Mouse (Mus musculus): ENCODE measurements around the gene Rcan1. TPM values are rescaled to one million over a fixed set of nuclear protein-coding genes. Genes with fewer than 3 reads are reported as not detected.

Rcan1 gene
- polyA plus RNA-seq, 1 experiment from 2014 or later = 36.7 TPM

- H3K27ac ChIP-seq = no peak overlapping the region
- no peak overlapping the region for H3K4me3 ChIP-seq
- ATAC-seq (ENCODE audit: insufficient number of reproducible peaks, insufficient read depth, low FRiP score, low TSS enrichment) = no peak
- WGBS = 86% methylated on average over 8 of the region's 8 CpGs
- H3K9ac ChIP-seq = no peak overlapping the region
- no peaks in the 10 kb centered on the region for H3K9me3 ChIP-seq
- H3K36me3 ChIP-seq = peaks cover 12% of the 10 kb centered on the region
- H3K27me3 ChIP-seq = no peaks in the 10 kb centered on the region
- H3K4me2 ChIP-seq (replicated peaks) = no peak overlapping the region
- H3K4me1 ChIP-seq = peaks cover 16% of the 10 kb centered on the region; the same call in 1 of the 2 replicates
These were observed 39.9 kb downstream of the Rcan1 start for GRCm38 (mm10) chr16:92430731-92431130.

- 38% methylated on average over 19 of the region's 19 CpGs for WGBS
- peaks cover 24% of the 10 kb centered on the region for H3K4me1 ChIP-seq
- peak overlapping the region; percentile 57; the same call in 1 of the 2 replicates for H3K27ac ChIP-seq
- no peaks in the 10 kb centered on the region for H3K27me3 ChIP-seq
- no peak overlapping the region for H3K9ac ChIP-seq
- no peak for ATAC-seq (ENCODE audit: insufficient number of reproducible peaks, insufficient read depth, low FRiP score, low TSS enrichment)
- no peak overlapping the region for H3K4me3 ChIP-seq
- no peaks in the 10 kb centered on the region for H3K9me3 ChIP-seq
- peaks cover 12% of the 10 kb centered on the region for H3K36me3 ChIP-seq
- no peak overlapping the region for H3K4me2 ChIP-seq (replicated peaks)
These were observed 42.3 kb downstream of the Rcan1 start for GRCm38 (mm10) chr16:92428197-92428950.

GRCm38 (mm10) chr16:92426708-92427107, 44.0 kb downstream of the Rcan1 start:
- H3K4me2 ChIP-seq (replicated peaks) = no peak overlapping the region
- H3K4me3 ChIP-seq = no peak overlapping the region
- H3K27me3 ChIP-seq = no peaks in the 10 kb centered on the region
- no peak for ATAC-seq (ENCODE audit: insufficient number of reproducible peaks, insufficient read depth, low FRiP score, low TSS enrichment)
- no peaks in the 10 kb centered on the region for H3K9me3 ChIP-seq
- no peak overlapping the region for H3K9ac ChIP-seq
- H3K36me3 ChIP-seq = peaks cover 7% of the 10 kb centered on the region; the same call in 1 of the 2 replicates
- 44% methylated on average over 6 of the region's 6 CpGs for WGBS
- peaks cover 28% of the 10 kb centered on the region for H3K4me1 ChIP-seq
- H3K27ac ChIP-seq = no peak overlapping the region

GRCm38 (mm10) chr16:92425875-92426274, 44.8 kb downstream of the Rcan1 start:
- H3K36me3 ChIP-seq = no peaks in the 10 kb centered on the region
- H3K9me3 ChIP-seq = no peaks in the 10 kb centered on the region
- H3K27ac ChIP-seq = no peak overlapping the region
- no peak overlapping the region for H3K9ac ChIP-seq
- no peak overlapping the region for H3K4me3 ChIP-seq
- WGBS = 72% methylated on average over 11 of the region's 11 CpGs
- no peak overlapping the region for H3K4me2 ChIP-seq (replicated peaks)
- no peak for ATAC-seq (ENCODE audit: insufficient number of reproducible peaks, insufficient read depth, low FRiP score, low TSS enrichment)
- H3K4me1 ChIP-seq = peaks cover 28% of the 10 kb centered on the region
- H3K27me3 ChIP-seq = no peaks in the 10 kb centered on the region

GRCm38 (mm10) chr16:92423363-92423762, 47.3 kb downstream of the Rcan1 start:
- no peak overlapping the region for H3K9ac ChIP-seq
- H3K27me3 ChIP-seq = no peaks in the 10 kb centered on the region
- WGBS = 46% methylated on average over 10 of the region's 10 CpGs
- ATAC-seq (ENCODE audit: insufficient number of reproducible peaks, insufficient read depth, low FRiP score, low TSS enrichment) = no peak
- H3K9me3 ChIP-seq = no peaks in the 10 kb centered on the region
- no peak overlapping the region for H3K4me3 ChIP-seq
- H3K4me1 ChIP-seq = peaks cover 18% of the 10 kb centered on the region
- H3K27ac ChIP-seq = no peak overlapping the region
- no peaks in the 10 kb centered on the region for H3K36me3 ChIP-seq
- no peak overlapping the region for H3K4me2 ChIP-seq (replicated peaks)

- Histone ChIP-seq H3K4me1 (peaks cover 12% of the 10 kb centered on the region), H3K9ac (no peak overlapping the region), H3K27ac (no peak overlapping the region), H3K4me3 (no peak overlapping the region), H3K36me3 (no peaks in the 10 kb centered on the region), H3K4me2 (replicated peaks) (no peak overlapping the region), H3K9me3 (no peaks in the 10 kb centered on the region), H3K27me3 (no peaks in the 10 kb centered on the region)
- no peak for ATAC-seq (ENCODE audit: insufficient number of reproducible peaks, insufficient read depth, low FRiP score, low TSS enrichment)
- 73% methylated on average over 13 of the region's 13 CpGs for WGBS
These were observed 48.0 kb downstream of the Rcan1 start for GRCm38 (mm10) chr16:92422435-92423362.

GRCm38 (mm10) chr16:92421147-92421934, 49.3 kb downstream of the Rcan1 start:
- WGBS = 66% methylated on average over 13 of the region's 13 CpGs
- Histone ChIP-seq H3K27me3 (no peaks in the 10 kb centered on the region), H3K9me3 (no peaks in the 10 kb centered on the region), H3K36me3 (no peaks in the 10 kb centered on the region), H3K27ac (no peak overlapping the region), H3K4me1 (peaks cover 12% of the 10 kb centered on the region), H3K9ac (no peak overlapping the region), H3K4me2 (replicated peaks) (no peak overlapping the region), H3K4me3 (no peak overlapping the region)
- no peak for ATAC-seq (ENCODE audit: insufficient number of reproducible peaks, insufficient read depth, low FRiP score, low TSS enrichment)

GRCm38 (mm10) chr16:92420641-92421040, 50.0 kb downstream of the Rcan1 start:
- no peaks in the 10 kb centered on the region for H3K9me3 ChIP-seq
- no peak for ATAC-seq (ENCODE audit: insufficient number of reproducible peaks, insufficient read depth, low FRiP score, low TSS enrichment)
- H3K4me2 ChIP-seq (replicated peaks) = no peak overlapping the region
- H3K27ac ChIP-seq = no peak overlapping the region
- no peak overlapping the region for H3K9ac ChIP-seq
- H3K4me1 ChIP-seq = peaks cover 12% of the 10 kb centered on the region
- no peak overlapping the region for H3K4me3 ChIP-seq
- 88% methylated on average over 5 of the region's 5 CpGs for WGBS
- no peaks in the 10 kb centered on the region for H3K36me3 ChIP-seq
- H3K27me3 ChIP-seq = no peaks in the 10 kb centered on the region

GRCm38 (mm10) chr16:92419099-92419498, 51.6 kb downstream of the Rcan1 start:
- Histone ChIP-seq H3K9me3 (no peaks in the 10 kb centered on the region), H3K27ac (no peak overlapping the region), H3K4me3 (no peak overlapping the region), H3K4me2 (replicated peaks) (no peak overlapping the region), H3K36me3 (no peaks in the 10 kb centered on the region), H3K4me1 (peaks cover 12% of the 10 kb centered on the region), H3K9ac (no peak overlapping the region), H3K27me3 (no peaks in the 10 kb centered on the region)
- 86% methylated on average over 12 of the region's 12 CpGs for WGBS
- no peak for ATAC-seq (ENCODE audit: insufficient number of reproducible peaks, insufficient read depth, low FRiP score, low TSS enrichment)

- Histone ChIP-seq H3K27ac (no peak overlapping the region), H3K4me2 (replicated peaks) (no peak overlapping the region), H3K4me1 (peaks cover 14% of the 10 kb centered on the region), H3K9me3 (no peaks in the 10 kb centered on the region), H3K36me3 (no peaks in the 10 kb centered on the region), H3K9ac (no peak overlapping the region), H3K27me3 (no peaks in the 10 kb centered on the region), H3K4me3 (no peak overlapping the region)
- ATAC-seq (ENCODE audit: insufficient number of reproducible peaks, insufficient read depth, low FRiP score, low TSS enrichment) = no peak
- 94% methylated on average over 2 of the region's 2 CpGs for WGBS
These were observed 53.4 kb downstream of the Rcan1 start for GRCm38 (mm10) chr16:92417267-92417666.

- Histone ChIP-seq H3K4me1 (peaks cover 23% of the 10 kb centered on the region), H3K27ac (no peak overlapping the region)
- no peak for ATAC-seq (ENCODE audit: insufficient number of reproducible peaks, insufficient read depth, low FRiP score, low TSS enrichment)
These were observed 55.0 kb downstream of the Rcan1 start for GRCm38 (mm10) chr16:92415702-92416118.

More at GRCm38 (mm10) chr16:92415702-92416118, 55.0 kb downstream of the Rcan1 start:
- 24% methylated on average over 7 of the region's 7 CpGs for WGBS
- Histone ChIP-seq H3K9me3 (no peaks in the 10 kb centered on the region), H3K27me3 (no peaks in the 10 kb centered on the region), H3K36me3 (no peaks in the 10 kb centered on the region), H3K4me3 (no peak overlapping the region), H3K4me2 (replicated peaks) (no peak overlapping the region), H3K9ac (no peak overlapping the region)
